Mouse (Mus musculus): Measurements from ENCODE around the gene Plin4.
"Not testable (repeated sequence)": the region's sequence is repeated elsewhere in the genome, so short reads cannot be mapped to it uniquely, and the experiment has no call there.

The Plin4 gene

GRCm38 (mm10) chr17:56126175-56126574 lies 16.6 kb upstream of the Plin4 start:
- no peak for DNase-seq (ENCODE audit: low read depth, low spot score)

- no peak for DNase-seq (ENCODE audit: low read depth, low spot score)
Observed at GRCm38 (mm10) chr17:56125276-56125630, 15.7 kb upstream of the Plin4 start.

GRCm38 (mm10) chr17:56124377-56125275 lies 15.0 kb upstream of the Plin4 start:
- peak; percentile 87 for DNase-seq (ENCODE audit: low read depth, low spot score)

- DNase-seq (ENCODE audit: low read depth, low spot score), result no peak
Observed at GRCm38 (mm10) chr17:56123681-56124340, 14.2 kb upstream of the Plin4 start.

- no peak for DNase-seq (ENCODE audit: low read depth, low spot score)
Observed at GRCm38 (mm10) chr17:56123161-56123560, 13.6 kb upstream of the Plin4 start.

GRCm38 (mm10) chr17:56121826-56122225 lies 12.2 kb upstream of the Plin4 start, which contains the start of gene Lrg1:
TSS of gene Lrg1 (minus strand) at chr17:56122001.
- no peak for DNase-seq (ENCODE audit: low read depth, low spot score)

GRCm38 (mm10) chr17:56119981-56120880 lies 10.6 kb upstream of the Plin4 start:
- DNase-seq (ENCODE audit: low read depth, low spot score), result peak; percentile 54

GRCm38 (mm10) chr17:56119431-56119830 lies 9.8 kb upstream of the Plin4 start:
- no peak for DNase-seq (ENCODE audit: low read depth, low spot score)

- peak; percentile 85 for DNase-seq (ENCODE audit: low read depth, low spot score)
Observed at GRCm38 (mm10) chr17:56117251-56117710, 7.7 kb upstream of the Plin4 start, which contains the start of gene Plin5. TSS of gene Plin5 (minus strand) at chr17:56117596.

GRCm38 (mm10) chr17:56116193-56116592 lies 6.6 kb upstream of the Plin4 start:
- DNase-seq (ENCODE audit: low read depth, low spot score), result no peak

GRCm38 (mm10) chr17:56112743-56113142 lies 3.1 kb upstream of the Plin4 start:
- DNase-seq (ENCODE audit: low read depth, low spot score), result no peak

GRCm38 (mm10) chr17:56111864-56112263 lies 2.3 kb upstream of the Plin4 start:
- DNase-seq (ENCODE audit: low read depth, low spot score), result peak; percentile 81

- DNase-seq (ENCODE audit: low read depth, low spot score), result no peak
Observed at GRCm38 (mm10) chr17:56111021-56111420, 1.4 kb upstream of the Plin4 start.

GRCm38 (mm10) chr17:56110571-56110970 lies 968 bp upstream of the Plin4 start:
- DNase-seq (ENCODE audit: low read depth, low spot score), result no peak

GRCm38 (mm10) chr17:56108334-56109044 lies 1.1 kb downstream of the Plin4 start:
- DNase-seq (ENCODE audit: low read depth, low spot score), result no peak

GRCm38 (mm10) chr17:56107736-56108135 lies 1.9 kb downstream of the Plin4 start:
- DNase-seq (ENCODE audit: low read depth, low spot score), result no peak

- DNase-seq (ENCODE audit: low read depth, low spot score), result no peak
Observed at GRCm38 (mm10) chr17:56106981-56107380, 2.6 kb downstream of the Plin4 start.

GRCm38 (mm10) chr17:56106436-56106835 lies 3.2 kb downstream of the Plin4 start:
- DNase-seq (ENCODE audit: low read depth, low spot score), result not testable (repeated sequence)

- not testable (repeated sequence) for DNase-seq (ENCODE audit: low read depth, low spot score)
Observed at GRCm38 (mm10) chr17:56104821-56105220, 4.8 kb downstream of the Plin4 start.

GRCm38 (mm10) chr17:56103465-56104285 lies 5.9 kb downstream of the Plin4 start:
- DNase-seq (ENCODE audit: low read depth, low spot score), result no peak
